Mouse (Mus musculus): ENCODE results near the gene 4931409K22Rik.
"Not testable (repeated sequence)": the region's sequence is repeated elsewhere in the genome, so short reads cannot be mapped to it uniquely, and the experiment has no call there.

Gene 4931409K22Rik

DNA sequence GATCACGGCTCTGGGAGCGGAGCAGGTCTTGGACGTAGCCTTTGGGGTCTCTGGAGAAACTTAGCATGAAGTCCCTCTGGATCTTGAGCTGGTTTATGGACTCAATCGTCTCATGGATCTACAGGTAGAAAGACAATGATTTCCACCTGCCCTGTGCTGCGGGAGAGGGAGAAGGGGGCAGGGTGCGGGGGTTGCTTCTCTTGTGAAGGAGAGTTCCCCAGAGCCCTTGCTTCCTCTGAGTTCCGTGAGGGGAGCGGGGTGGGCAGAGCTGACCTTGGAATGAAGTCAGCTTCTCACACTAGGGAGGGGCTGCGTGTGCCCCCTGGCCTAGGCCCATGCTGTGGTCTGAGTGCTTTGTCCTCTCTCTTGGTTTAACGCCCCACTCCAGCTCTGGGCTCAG lies 36.6 kb upstream of the 4931409K22Rik start:
- no peak for DNase-seq (ENCODE audit: low spot score)

GRCm38 (mm10) chr5:24592471-24593160 lies 36.0 kb upstream of the 4931409K22Rik start:
- DNase-seq (ENCODE audit: low spot score) = no peak

- DNase-seq (ENCODE audit: low spot score) = no peak
These were observed 35.3 kb upstream of the 4931409K22Rik start for GRCm38 (mm10) chr5:24591796-24592470.

- DNase-seq (ENCODE audit: low spot score) = no peak
These were observed 34.7 kb upstream of the 4931409K22Rik start for GRCm38 (mm10) chr5:24591268-24591721.

DNA sequence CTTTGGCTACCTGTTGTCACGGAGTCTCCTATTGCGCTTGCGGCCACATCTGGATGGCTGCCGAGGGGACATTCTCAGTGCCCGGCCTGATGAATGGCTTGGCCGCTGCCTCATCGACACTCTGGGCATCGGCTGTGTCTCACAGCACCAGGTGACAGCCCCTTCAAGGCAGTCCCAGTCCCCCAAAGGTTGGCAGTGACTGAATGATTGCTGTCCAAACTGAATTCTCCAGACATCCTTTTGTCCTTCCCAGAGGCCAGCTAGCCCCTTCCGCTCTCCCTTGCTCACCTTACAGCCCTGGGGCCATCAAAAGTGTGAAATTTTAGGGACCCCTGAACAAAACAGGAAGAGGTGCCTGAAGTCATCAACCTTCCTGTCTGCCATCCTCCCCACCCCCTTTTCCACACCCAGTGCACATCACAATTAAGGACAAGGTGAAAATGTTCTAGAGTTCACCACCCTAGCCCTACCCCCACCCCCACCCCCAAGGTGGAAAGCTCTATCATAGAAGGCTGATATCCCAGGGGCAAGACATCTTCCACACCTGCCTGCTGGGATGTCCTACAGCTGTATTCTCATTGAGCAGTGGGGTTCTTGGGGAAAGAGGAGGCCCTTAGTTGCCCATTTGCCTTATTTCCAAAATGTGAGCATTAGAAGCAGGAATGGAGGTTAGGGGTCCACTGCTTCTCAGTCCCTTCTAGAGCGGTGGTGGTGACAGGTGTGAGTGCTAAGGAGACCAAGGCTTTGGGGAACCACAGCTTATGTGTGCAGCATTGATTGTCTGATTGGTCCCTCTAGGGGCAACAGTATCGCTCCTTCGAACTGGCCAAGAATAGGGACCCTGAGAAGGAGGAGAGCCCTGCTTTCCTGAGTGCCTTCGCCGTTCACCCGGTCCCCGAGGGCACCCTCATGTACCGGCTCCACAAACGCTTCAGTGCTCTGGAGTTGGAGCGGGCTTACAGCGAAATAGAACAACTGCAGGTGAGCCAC lies 33.2 kb upstream of the 4931409K22Rik start:
- no peak for DNase-seq (ENCODE audit: low spot score)

GRCm38 (mm10) chr5:24587200-24587577 lies 30.6 kb upstream of the 4931409K22Rik start:
- DNase-seq (ENCODE audit: low spot score) = no peak

DNA sequence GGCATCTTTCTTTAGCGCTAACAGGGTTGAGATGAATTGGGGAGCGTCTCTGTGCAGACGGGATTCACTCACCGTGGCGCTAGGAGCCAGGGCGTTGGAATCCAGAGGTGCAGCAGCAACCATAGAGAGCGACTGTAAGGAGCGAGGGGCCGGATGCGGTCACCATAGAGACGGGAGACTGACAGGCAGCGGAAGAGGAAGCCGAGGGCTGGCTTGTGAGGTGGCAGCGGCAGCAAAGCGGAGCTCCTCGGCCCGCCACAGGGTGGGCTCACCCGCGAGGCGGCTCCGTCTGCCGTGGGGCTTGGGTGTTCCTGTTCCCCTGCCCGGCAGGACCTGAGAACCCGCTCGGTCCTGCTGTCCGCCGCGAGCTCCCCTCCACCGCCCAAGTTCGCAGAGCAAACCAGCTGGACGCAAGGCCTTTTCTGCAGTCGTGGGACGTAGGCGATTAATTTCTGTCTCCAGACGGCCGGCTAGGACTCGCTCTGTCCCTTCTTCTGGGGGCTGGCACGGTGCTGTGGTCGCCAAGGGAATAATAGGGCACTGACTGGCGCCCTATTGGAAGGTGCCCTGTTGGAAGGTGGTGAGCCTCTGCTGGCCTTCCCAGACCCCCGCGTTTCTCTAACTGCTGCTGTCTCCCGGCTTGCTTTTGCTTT lies 30.1 kb upstream of the 4931409K22Rik start, which contains the start of gene Chpf2:
Chpf2 (plus strand) TSS at position 195 of the 653 bp plus-strand sequence.
- peak; percentile 82 for DNase-seq (ENCODE audit: low spot score)

DNA sequence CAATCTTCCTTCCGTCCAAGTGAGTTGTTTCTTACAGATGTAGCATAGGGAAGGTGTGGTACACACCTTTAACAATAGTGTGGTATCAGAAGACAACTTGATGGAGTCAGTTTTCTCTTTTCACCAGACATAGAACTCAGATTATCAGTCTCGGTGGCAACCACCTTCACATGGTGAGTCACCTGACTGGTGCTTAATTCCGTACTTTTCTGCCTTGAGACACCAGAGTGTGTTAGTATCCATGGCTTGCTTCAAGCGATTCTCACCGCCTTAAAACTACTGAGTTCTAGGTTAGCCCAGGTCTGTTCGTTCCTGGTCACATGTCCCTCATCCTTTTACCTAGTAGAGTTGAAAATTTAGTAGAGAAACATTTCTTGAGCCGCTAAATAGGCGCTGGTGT lies 29.5 kb upstream of the 4931409K22Rik start:
- no peak for DNase-seq (ENCODE audit: low spot score)

DNA sequence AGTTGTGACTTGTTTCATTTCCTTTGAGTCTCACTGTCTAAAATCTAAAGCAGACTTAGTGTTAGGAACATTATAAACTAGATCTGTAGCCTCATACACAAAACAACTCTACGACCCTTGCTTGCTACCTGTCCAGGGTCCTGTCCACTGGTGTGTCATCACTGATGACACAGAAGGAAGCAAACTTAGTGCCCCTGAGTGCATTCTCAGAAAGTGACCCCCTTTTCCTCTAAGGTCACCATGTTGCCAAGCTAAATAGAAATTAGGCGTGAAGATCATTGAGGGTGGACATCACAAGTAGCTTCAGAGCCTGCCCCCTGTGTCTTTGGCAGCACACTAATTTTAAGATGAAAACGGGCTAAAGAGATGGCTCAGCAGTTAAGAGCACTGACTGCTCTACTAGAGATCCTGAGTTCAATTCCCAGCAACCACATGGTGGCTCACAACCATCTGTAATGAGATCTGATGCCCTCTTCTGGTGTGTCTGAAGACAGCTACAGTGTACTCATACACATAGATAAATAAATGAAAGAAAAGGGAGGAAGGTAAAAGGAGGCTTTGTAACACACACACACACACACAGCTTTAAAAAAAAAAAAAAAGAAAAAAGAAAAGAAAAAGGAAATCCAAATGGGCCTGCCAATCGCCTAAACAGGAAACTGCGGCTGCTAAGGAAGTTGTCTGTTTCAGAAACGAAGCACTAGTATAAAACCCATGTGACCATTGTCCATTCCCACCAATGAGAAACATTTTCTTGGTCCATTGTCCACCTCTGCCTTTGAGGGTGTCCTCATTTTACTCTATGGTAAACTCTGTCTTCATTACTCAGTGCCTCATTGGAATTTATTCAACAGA lies 21.7 kb upstream of the 4931409K22Rik start:
- no peak for DNase-seq (ENCODE audit: low spot score)

DNA sequence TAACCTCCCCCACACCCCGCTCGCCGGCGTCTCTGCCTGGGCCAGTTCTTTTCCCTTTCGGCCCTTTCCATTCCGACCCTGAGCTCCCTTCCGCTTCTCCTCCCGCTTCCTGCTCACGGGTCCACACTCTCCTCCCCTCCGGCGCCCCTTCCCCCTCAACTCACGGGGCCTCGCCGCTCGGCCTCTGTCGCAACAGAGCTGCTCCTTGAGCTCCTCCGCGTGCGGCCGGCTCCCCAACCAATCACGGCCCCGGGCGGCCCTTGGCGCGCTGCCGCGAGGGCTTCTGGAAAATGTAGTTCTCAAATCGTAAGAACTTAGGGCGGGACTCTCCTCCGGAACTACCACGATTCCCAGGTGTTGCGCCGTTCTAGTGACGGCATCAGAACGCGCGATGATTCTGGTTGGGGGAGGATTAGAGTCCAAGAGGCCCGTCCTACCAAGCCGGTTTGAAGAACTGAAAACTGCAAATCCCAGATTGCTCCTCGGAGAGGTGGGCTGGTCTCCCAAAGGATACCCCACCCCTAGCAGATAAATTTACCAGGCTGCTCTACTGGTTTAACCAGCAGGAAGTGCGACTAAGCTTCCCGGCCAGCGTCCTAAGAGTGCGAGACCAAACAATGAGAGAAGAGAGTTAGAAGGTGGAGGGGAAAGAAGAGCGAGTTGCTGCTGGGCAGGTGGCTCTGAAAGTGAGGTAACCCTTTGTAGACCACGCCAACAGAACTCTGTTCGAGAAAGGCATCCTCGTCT lies 20.7 kb upstream of the 4931409K22Rik start, which contains the start of gene Abcf2:
Abcf2 (minus strand) TSS at position 285 of the 747 bp plus-strand sequence.
- DNase-seq (ENCODE audit: low spot score) = peak; percentile 100

GRCm38 (mm10) chr5:24576801-24577182 lies 20.2 kb upstream of the 4931409K22Rik start:
- peak; percentile 64 for DNase-seq (ENCODE audit: low spot score)

GRCm38 (mm10) chr5:24575948-24576347 lies 19.3 kb upstream of the 4931409K22Rik start:
- DNase-seq (ENCODE audit: low spot score) = no peak

GRCm38 (mm10) chr5:24555335-24555734 lies 1.3 kb downstream of the 4931409K22Rik start:
- DNase-seq (ENCODE audit: low spot score) = not testable (repeated sequence)

DNA sequence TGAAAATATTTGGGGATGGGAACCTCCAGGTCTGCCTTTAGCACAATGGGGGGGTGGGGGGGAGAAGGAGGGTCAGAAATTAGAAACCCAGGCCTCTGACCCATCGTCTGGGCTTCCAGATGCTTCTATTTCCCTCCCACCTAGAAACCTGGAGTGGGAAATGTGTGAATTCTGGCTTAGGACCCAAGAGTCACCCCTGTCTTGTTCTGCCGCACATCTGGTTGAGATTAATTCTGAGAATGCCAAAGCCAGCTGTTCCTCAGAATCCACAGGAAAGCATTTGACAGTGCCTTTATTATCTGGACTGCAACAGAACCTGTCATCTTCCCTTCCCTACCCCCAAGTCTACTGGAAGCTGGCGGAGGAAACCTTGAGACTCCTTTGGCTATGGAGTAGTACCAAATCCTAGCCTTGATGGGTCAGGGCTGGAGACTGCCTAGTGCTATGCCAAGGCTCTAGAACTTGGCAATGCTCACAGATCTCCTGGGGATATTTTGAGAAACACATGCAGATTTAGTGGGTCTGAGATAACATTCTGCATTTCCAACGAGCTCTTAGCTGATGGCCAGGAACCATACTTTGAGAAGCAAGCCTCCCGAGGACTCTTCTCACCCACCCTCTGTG lies 2.9 kb downstream of the 4931409K22Rik start:
- DNase-seq (ENCODE audit: low spot score) = no peak

- no peak for DNase-seq (ENCODE audit: low spot score)
These were observed 5.3 kb downstream of the 4931409K22Rik start for GRCm38 (mm10) chr5:24551317-24551688.

DNA sequence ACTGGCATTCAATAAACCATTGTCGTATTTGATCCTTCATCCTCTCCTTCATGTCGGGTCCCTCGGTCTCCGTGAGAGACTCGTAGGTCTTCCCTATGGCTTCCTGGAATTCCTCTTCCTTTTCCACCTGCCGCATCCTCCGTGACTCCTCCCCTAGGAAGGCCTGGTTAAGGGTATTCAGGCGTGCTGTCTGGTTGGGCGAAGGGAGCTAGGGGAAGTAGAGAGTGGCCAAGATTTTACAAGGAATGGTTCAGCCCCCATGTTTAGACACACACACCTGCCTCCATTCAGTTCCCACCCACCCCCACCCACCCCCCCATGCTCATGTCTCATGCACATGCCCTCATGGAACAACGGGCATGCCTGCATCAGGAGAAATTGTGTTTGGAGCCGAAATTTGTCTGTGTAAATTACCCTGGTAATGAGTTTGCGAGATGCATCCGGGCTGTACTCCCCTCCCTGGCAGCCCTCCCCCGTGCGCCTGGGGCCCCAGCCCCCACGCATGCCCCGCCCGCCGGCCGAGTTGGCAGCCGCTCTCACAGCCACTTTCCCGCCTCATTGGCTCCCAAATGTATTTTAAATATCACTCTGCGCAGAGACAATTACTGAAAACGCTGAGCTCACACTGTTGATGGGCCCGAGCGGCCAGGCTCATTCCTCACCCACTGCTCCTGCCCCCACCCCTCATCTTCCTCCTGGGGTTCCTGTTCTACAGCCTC lies 5.9 kb downstream of the 4931409K22Rik start:
- DNase-seq (ENCODE audit: low spot score) = peak; percentile 79

DNA sequence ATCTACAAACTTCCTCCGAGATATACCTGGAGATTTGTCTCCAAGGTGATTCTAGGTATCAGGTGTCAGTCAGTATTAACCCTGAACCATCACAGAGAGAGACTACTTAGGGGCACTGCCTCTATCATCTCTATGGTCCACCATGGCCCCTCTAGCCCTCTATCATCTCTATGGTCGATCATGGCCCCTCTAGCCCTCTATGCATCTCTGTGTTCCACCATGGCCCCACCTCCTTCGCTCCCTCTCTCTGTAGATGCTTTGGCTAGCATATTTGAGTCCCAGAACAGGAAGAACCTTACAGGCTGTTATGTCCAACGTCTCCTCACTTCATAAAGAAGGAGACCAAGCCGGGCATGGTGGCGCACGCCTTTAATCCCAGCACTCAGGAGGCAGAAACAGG lies 14.0 kb downstream of the 4931409K22Rik start:
- DNase-seq (ENCODE audit: low spot score) = no peak

- no peak for DNase-seq (ENCODE audit: low spot score)
These were observed 15.5 kb downstream of the 4931409K22Rik start for GRCm38 (mm10) chr5:24541144-24541569.
